Mouse (Mus musculus) ES-E14 (cell line): ENCODE data around the gene Yipf2. TPM values are rescaled to one million over a fixed set of nuclear protein-coding genes. Genes with fewer than 3 reads are reported as not detected.

Experiments
- DNase-seq: peaks from one replicate; pipeline ENCODE4 v3.0.0-alpha.2; 2013; ENCODE audit warnings: low read depth, low spot score
- H3K27ac ChIP-seq: 2 replicates; pipeline ENCODE4 v1.5.1; 2012; ENCODE audit warnings: low read depth, mild to moderate bottlenecking, low read length, moderate library complexity, mixed read lengths; ENCODE audit not compliant: poor library complexity, insufficient read depth, severe bottlenecking
- H3K36me3 ChIP-seq: 2 replicates; pipeline ENCODE4 v1.6.1; 2012; ENCODE audit warnings: mild to moderate bottlenecking, low read length, moderate library complexity, mixed read lengths; ENCODE audit not compliant: control insufficient read depth, poor library complexity, insufficient read depth, severe bottlenecking
- H3K4me1 ChIP-seq, 2 experiments: fragments of 150-350 bp in 1 of 2; sonication (generic) in 1 of 2; 2 replicates each; pipeline ENCODE4 v1.6.1; 2012; ENCODE audit warnings: low read length in 2 of 2, mild to moderate bottlenecking in 1 of 2, mixed read lengths in 1 of 2; ENCODE audit not compliant: control insufficient read depth in 2 of 2, insufficient read depth in 2 of 2, poor library complexity in 1 of 2
- H3K4me3 ChIP-seq, 2 experiments: fragments of 150-350 bp in 1 of 2; sonication (generic) in 1 of 2; 2 replicates each; pipeline ENCODE4 v1.5.1; 2012; ENCODE audit warnings: low read length in 2 of 2, low read depth in 1 of 2, mild to moderate bottlenecking in 1 of 2, mixed read lengths in 1 of 2; ENCODE audit not compliant: insufficient read depth in 1 of 2, poor library complexity in 1 of 2, severe bottlenecking in 1 of 2
- H3K9ac ChIP-seq: 2 replicates; pipeline ENCODE4 v1.6.1; 2012; ENCODE audit warnings: low read depth, mild to moderate bottlenecking, low read length, mixed read lengths; ENCODE audit not compliant: poor library complexity, insufficient read depth, severe bottlenecking
- H3K9me3 ChIP-seq: fragments of 150-350 bp; sonication (generic); 2 replicates; pipeline ENCODE4 v1.6.1; 2012; ENCODE audit warnings: low read depth, mild to moderate bottlenecking, low read length; ENCODE audit not compliant: control insufficient read depth, insufficient read depth
- CHD2 ChIP-seq: IDR thresholded peaks from 2 replicates; pipeline ENCODE4 v1.6.1; 2014; ENCODE audit warnings: mild to moderate bottlenecking, low read depth, low read length, inconsistent platforms
- HCFC1 ChIP-seq: IDR thresholded peaks from 2 replicates; pipeline ENCODE4 v1.6.1; 2012; ENCODE audit warnings: low read length, inconsistent platforms, borderline replicate concordance; ENCODE audit not compliant: insufficient read depth
- MAFK ChIP-seq: IDR thresholded peaks from 2 replicates; pipeline ENCODE4 v1.6.1; 2014; ENCODE audit warnings: mild to moderate bottlenecking, low read depth, low read length, inconsistent platforms; ENCODE audit not compliant: insufficient read depth
- ZC3H11A ChIP-seq: IDR thresholded peaks from 2 replicates; pipeline ENCODE4 v1.6.1; 2012; ENCODE audit warnings: low read depth, mild to moderate bottlenecking, inconsistent platforms, low read length, borderline replicate concordance
- ZNF384 ChIP-seq: IDR thresholded peaks from 2 replicates; pipeline ENCODE4 v1.6.1; 2012; ENCODE audit warnings: low read depth, low read length, inconsistent platforms
- in situ Hi-C, 2 experiments: fragments of 600-800 bp; cut with MboI; formaldehyde crosslinking; loops; one replicate each; pipeline ENCODE4 v1.15.1; 2025; ENCODE audit warnings: low sequenced_read_pairs in 2 of 2, inconsistent platforms in 1 of 2; ENCODE audit not compliant: unreplicated experiment in 2 of 2
- total RNA-seq: library from RNA; depleted of rRNA; stranded (reverse); fragments of 300-350 nt; gene quantifications from 2 replicates; pipeline ENCODE4 v1.2.3, GENCODE M21; 2012

The Yipf2 gene
- total RNA-seq, 1 experiment: 22.8 TPM

- TF ChIP-seq ZNF384: no peak
- TF ChIP-seq MAFK: no peak
- no peak for TF ChIP-seq HCFC1
- TF ChIP-seq ZC3H11A: no peak
- TF ChIP-seq CHD2: no peak
- no peak overlapping the region for H3K27ac ChIP-seq
- peaks cover 2 to 13% of the 10 kb centered on the region in 2 experiments; a peak in 3 of 4 replicates for H3K4me1 ChIP-seq
- H3K36me3 ChIP-seq: peaks cover 21% of the 10 kb centered on the region
- H3K4me3 ChIP-seq: no peak overlapping the region
- no peaks in the 10 kb centered on the region for H3K9me3 ChIP-seq
- no peak overlapping the region for H3K9ac ChIP-seq
- no peak for DNase-seq
- in situ Hi-C loops: no loop called here
Measured at GRCm38 (mm10) chr9:21566538-21566937, 26.1 kb downstream of the Yipf2 start.

- no peak overlapping the region for H3K4me3 ChIP-seq
- no peak for TF ChIP-seq ZNF384
- TF ChIP-seq ZC3H11A: no peak
- no peak for TF ChIP-seq MAFK
- TF ChIP-seq CHD2: no peak
- TF ChIP-seq HCFC1: no peak
- H3K4me1 ChIP-seq: peaks cover 2 to 13% of the 10 kb centered on the region in 2 experiments; a peak in 3 of 4 replicates
- in situ Hi-C loops: no loop called here
- peaks cover 18% of the 10 kb centered on the region for H3K36me3 ChIP-seq
- DNase-seq: no peak
- H3K9ac ChIP-seq: no peak overlapping the region
- no peak overlapping the region for H3K27ac ChIP-seq
- H3K9me3 ChIP-seq: no peaks in the 10 kb centered on the region
Measured at GRCm38 (mm10) chr9:21565004-21565586, 27.5 kb downstream of the Yipf2 start.

- H3K9ac ChIP-seq: no peak overlapping the region
- peaks cover 2 to 13% of the 10 kb centered on the region in 2 experiments; a peak in 3 of 4 replicates for H3K4me1 ChIP-seq
- TF ChIP-seq HCFC1 (no peak), CHD2 (no peak), MAFK (no peak), ZNF384 (no peak), ZC3H11A (no peak)
- H3K4me3 ChIP-seq: no peak overlapping the region
- no peak overlapping the region for H3K27ac ChIP-seq
- H3K36me3 ChIP-seq: peaks cover 13% of the 10 kb centered on the region
- DNase-seq: no peak
- in situ Hi-C loops: no loop called here
- no peaks in the 10 kb centered on the region for H3K9me3 ChIP-seq
Measured at GRCm38 (mm10) chr9:21564420-21564819, 28.2 kb downstream of the Yipf2 start.

GRCm38 (mm10) chr9:21559151-21559550 lies 33.5 kb downstream of the Yipf2 start:
- no peak overlapping the region for H3K4me3 ChIP-seq
- DNase-seq: no peak
- H3K9me3 ChIP-seq: no peaks in the 10 kb centered on the region
- H3K27ac ChIP-seq: no peak overlapping the region
- peaks cover 13% of the 10 kb centered on the region; the same call in 1 of the 2 replicates for H3K36me3 ChIP-seq
- H3K9ac ChIP-seq: no peak overlapping the region
- in situ Hi-C loops: no loop called here
- no peak for TF ChIP-seq HCFC1
- no peak for TF ChIP-seq MAFK
- no peak for TF ChIP-seq ZNF384
- TF ChIP-seq CHD2: no peak
- TF ChIP-seq ZC3H11A: no peak
- H3K4me1 ChIP-seq: peaks cover 17 to 29% of the 10 kb centered on the region in 2 experiments

GRCm38 (mm10) chr9:21558366-21558765 lies 34.3 kb downstream of the Yipf2 start:
- no peaks in the 10 kb centered on the region for H3K9me3 ChIP-seq
- DNase-seq: no peak
- H3K4me3 ChIP-seq: no peak overlapping the region
- no peak overlapping the region; the same call in 1 of the 2 replicates for H3K27ac ChIP-seq
- H3K9ac ChIP-seq: no peak overlapping the region
- TF ChIP-seq MAFK (no peak), ZNF384 (no peak), ZC3H11A (no peak), HCFC1 (no peak), CHD2 (no peak)
- H3K36me3 ChIP-seq: peaks cover 17% of the 10 kb centered on the region; the same call in 1 of the 2 replicates
- in situ Hi-C loops: no loop called here
- H3K4me1 ChIP-seq: peaks cover 17 to 33% of the 10 kb centered on the region in 2 experiments
